Mouse (Mus musculus) intestine, postnatal 0 days (tissue): ENCODE results near the gene Csnk1g2. TPM values are rescaled to one million over a fixed set of nuclear protein-coding genes. Genes with fewer than 3 reads are reported as not detected.

ENCODE experiments used
- ATAC-seq: fragments of 200-750 bp; cut with Nextera tagmentation; 2 replicates; pipeline ENCODE4 v1.8.0; 2017; ENCODE audit warnings: mild to moderate bottlenecking, moderate TSS enrichment, moderate library complexity
- H3K27ac ChIP-seq: fragments of 300-500 bp; sonication (generic); 2 replicates; pipeline ENCODE4 v1.5.1; 2014; ENCODE audit warnings: mild to moderate bottlenecking, low read depth, low read length, moderate library complexity
- H3K27me3 ChIP-seq: fragments of 300-500 bp; sonication (generic); replicated peaks from 2 replicates; pipeline ENCODE4 v1.6.1; 2014; ENCODE audit warnings: low read length, mixed read lengths; ENCODE audit not compliant: control insufficient read depth, insufficient read depth
- H3K36me3 ChIP-seq: fragments of 300-500 bp; sonication (generic); 2 replicates; pipeline ENCODE4 v1.6.1; 2014; ENCODE audit warnings: mild to moderate bottlenecking, moderate library complexity; ENCODE audit not compliant: control insufficient read depth, insufficient read depth
- H3K4me1 ChIP-seq: fragments of 300-500 bp; sonication (generic); replicated peaks from 2 replicates; pipeline ENCODE4 v1.6.1; 2014; ENCODE audit warnings: antibody characterized with exemption, low read length, mixed read lengths; ENCODE audit not compliant: control insufficient read depth, insufficient read depth
- H3K4me2 ChIP-seq: fragments of 300-500 bp; sonication (generic); replicated peaks from 2 replicates; pipeline ENCODE4 v1.6.1; 2014; ENCODE audit warnings: low read depth, mild to moderate bottlenecking, moderate library complexity
- H3K4me3 ChIP-seq: fragments of 300-500 bp; sonication (generic); 2 replicates; pipeline ENCODE4 v1.5.1; 2014; ENCODE audit warnings: low read depth, low read length
- H3K9ac ChIP-seq: fragments of 300-500 bp; sonication (generic); 2 replicates; pipeline ENCODE4 v1.6.1; 2014; ENCODE audit warnings: mild to moderate bottlenecking, low read depth, low read length
- H3K9me3 ChIP-seq: fragments of 300-500 bp; sonication (generic); 2 replicates; pipeline ENCODE4 v1.6.1; 2016; ENCODE audit warnings: mixed run types; ENCODE audit not compliant: control insufficient read depth
- CTCF ChIP-seq: sonication (generic); IDR thresholded peaks from 2 replicates; pipeline ENCODE4 v1.5.1; 2016; ENCODE audit warnings: low read depth, mild to moderate bottlenecking, control low read depth, antibody characterized with exemption, moderate library complexity
- WGBS: fragments of 180-500 bp; shearing (Covaris S2); extraction: QIAGEN DNeasy Blood & Tissue Kit; methylation state at CpG from one replicate; pipeline ENCODE4 v1.1.7; 2014; 5-methylcytosine and 5-hydroxymethylcytosine counted together
- polyA plus RNA-seq: library from polyadenylated mRNA; unstranded; fragments of >200 nt; fragmentation: Nextera tagmentation; extraction: Ambion mirVana; gene quantifications from 2 replicates; pipeline ENCODE4 v1.2.1, GENCODE M21; 2015

The Csnk1g2 gene
- polyA plus RNA-seq, 1 experiment from 2014 or later = 97.5 TPM

GRCm38 (mm10) chr10:80671936-80672690 lies 49.5 kb downstream of the Csnk1g2 start:
- H3K9me3 ChIP-seq = no peaks in the 10 kb centered on the region
- peaks cover 15% of the 10 kb centered on the region for H3K4me1 ChIP-seq
- ATAC-seq = no peak
- no peak overlapping the region for H3K27ac ChIP-seq
- 79% methylated on average over 11 of the region's 11 CpGs for WGBS
- H3K36me3 ChIP-seq = peaks cover 57% of the 10 kb centered on the region
- H3K27me3 ChIP-seq = no peaks in the 10 kb centered on the region
- no peak overlapping the region; the same call in 1 of the 2 replicates for H3K4me2 ChIP-seq
- H3K9ac ChIP-seq = no peak overlapping the region
- no peak overlapping the region for H3K4me3 ChIP-seq
- TF ChIP-seq CTCF = no peak

GRCm38 (mm10) chr10:80673690-80674089 lies 51.1 kb downstream of the Csnk1g2 start:
- Histone ChIP-seq H3K27ac (peak overlapping the region; percentile 35; the same call in 1 of the 2 replicates), H3K4me3 (no peak overlapping the region), H3K4me2 (peak overlapping the region; percentile 91), H3K9ac (peak overlapping the region; percentile 3; the same call in 1 of the 2 replicates), H3K9me3 (no peaks in the 10 kb centered on the region), H3K27me3 (no peaks in the 10 kb centered on the region), H3K36me3 (peaks cover 41% of the 10 kb centered on the region), H3K4me1 (peaks cover 20% of the 10 kb centered on the region)
- ATAC-seq = no peak
- WGBS = 39% methylated on average over 3 of the region's 3 CpGs
- TF ChIP-seq CTCF = no peak

GRCm38 (mm10) chr10:80674161-80674711 lies 51.6 kb downstream of the Csnk1g2 start:
- H3K36me3 ChIP-seq = peaks cover 36% of the 10 kb centered on the region
- peak overlapping the region; percentile 35; the same call in 1 of the 2 replicates for H3K27ac ChIP-seq
- H3K9me3 ChIP-seq = no peaks in the 10 kb centered on the region
- 43% methylated on average over 5 of the region's 5 CpGs for WGBS
- ATAC-seq = no peak
- peak overlapping the region; percentile 80; the same call in 1 of the 2 replicates for H3K4me3 ChIP-seq
- no peaks in the 10 kb centered on the region for H3K27me3 ChIP-seq
- H3K4me1 ChIP-seq = peaks cover 25% of the 10 kb centered on the region
- TF ChIP-seq CTCF = no peak
- H3K9ac ChIP-seq = 0 out of 2 replicates have a peak overlapping the region, but pooled peaks have one; percentile 3
- peak overlapping the region; percentile 91 for H3K4me2 ChIP-seq

GRCm38 (mm10) chr10:80674851-80675404 lies 52.3 kb downstream of the Csnk1g2 start:
- peaks cover 25% of the 10 kb centered on the region for H3K4me1 ChIP-seq

GRCm38 (mm10) chr10:80675405-80676197 lies 53.0 kb downstream of the Csnk1g2 start:
- peak; percentile 3; the same call in 1 of the 2 replicates for ATAC-seq
- peak overlapping the region; percentile 80 for H3K4me3 ChIP-seq
- peak overlapping the region; percentile 79 for H3K27ac ChIP-seq
- H3K4me1 ChIP-seq = peaks cover 25% of the 10 kb centered on the region
- H3K9ac ChIP-seq = peak overlapping the region; percentile 89
- H3K4me2 ChIP-seq = peak overlapping the region; percentile 91
- peaks cover 22% of the 10 kb centered on the region for H3K36me3 ChIP-seq
- 0% methylated on average over 50 of the region's 54 CpGs for WGBS
- TF ChIP-seq CTCF = 0 out of 2 replicates have a peak, but pooled peaks have one; percentile 25
- no peaks in the 10 kb centered on the region for H3K9me3 ChIP-seq
- no peaks in the 10 kb centered on the region for H3K27me3 ChIP-seq

More at GRCm38 (mm10) chr10:80674851-80675404, 52.3 kb downstream of the Csnk1g2 start:
- peak overlapping the region; percentile 91 for H3K4me2 ChIP-seq
- whole genome bisulfite sequencing = 7% methylated on average over 6 of the region's 6 CpGs
- peak overlapping the region; percentile 79 for H3K27ac ChIP-seq
- ATAC-seq = no peak
- H3K9ac ChIP-seq = peak overlapping the region; percentile 89
- H3K27me3 ChIP-seq = no peaks in the 10 kb centered on the region
- no peaks in the 10 kb centered on the region for H3K9me3 ChIP-seq
- no peak for TF ChIP-seq CTCF
- peak overlapping the region; percentile 80 for H3K4me3 ChIP-seq
- H3K36me3 ChIP-seq = peaks cover 29% of the 10 kb centered on the region
